Mouse (Mus musculus): ENCODE data around the gene Ankrd12. TPM values are rescaled to one million over a fixed set of nuclear protein-coding genes. Genes with fewer than 3 reads are reported as not detected.

The Ankrd12 gene
- 178 TPM for polyA plus RNA-seq (2017; shearing (Covaris generic))

GRCm38 (mm10) chr17:66076934-66077333 is at the start of gene Ankrd12:
Gene Ankrd12 (minus strand): TSS chr17:66077089.

GRCm38 (mm10) chr17:66123066-66123815 is 46.4 kb upstream of the Ankrd12 start, which contains the start of gene Ddx11:
Gene Ddx11 (plus strand): TSS chr17:66123520.

DNA sequence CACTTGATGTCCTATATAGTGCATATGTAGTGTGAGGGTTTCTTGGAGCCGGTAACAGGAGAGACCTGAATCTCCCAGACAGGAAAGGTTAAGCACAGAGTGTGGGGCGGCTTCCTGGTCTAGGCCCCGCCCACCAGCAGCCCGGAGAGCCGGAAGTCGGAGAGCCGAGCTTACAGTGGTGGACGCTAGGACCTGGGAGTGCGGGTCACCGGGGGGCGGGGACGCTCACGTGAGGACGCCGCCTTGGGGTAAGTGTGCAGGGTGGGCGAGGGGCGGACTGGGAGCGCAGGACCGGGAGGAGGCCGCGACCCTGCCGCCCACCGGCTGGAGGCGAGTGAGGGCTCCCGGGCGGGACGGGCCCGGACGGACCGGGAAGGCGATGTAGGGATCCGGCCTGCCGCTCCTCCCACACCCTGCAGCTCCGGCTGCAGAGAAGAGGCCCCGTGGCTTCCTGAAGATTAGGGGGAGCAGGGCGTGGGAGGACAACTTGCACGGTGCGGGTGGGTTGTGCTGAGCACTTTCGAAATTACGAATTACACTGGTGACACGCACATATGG is 34.6 kb upstream of the Ankrd12 start, which contains the start of gene Washc1:
Gene Washc1, plus strand, starts transcription at position 144 of the 558 bp plus-strand sequence.

DNA sequence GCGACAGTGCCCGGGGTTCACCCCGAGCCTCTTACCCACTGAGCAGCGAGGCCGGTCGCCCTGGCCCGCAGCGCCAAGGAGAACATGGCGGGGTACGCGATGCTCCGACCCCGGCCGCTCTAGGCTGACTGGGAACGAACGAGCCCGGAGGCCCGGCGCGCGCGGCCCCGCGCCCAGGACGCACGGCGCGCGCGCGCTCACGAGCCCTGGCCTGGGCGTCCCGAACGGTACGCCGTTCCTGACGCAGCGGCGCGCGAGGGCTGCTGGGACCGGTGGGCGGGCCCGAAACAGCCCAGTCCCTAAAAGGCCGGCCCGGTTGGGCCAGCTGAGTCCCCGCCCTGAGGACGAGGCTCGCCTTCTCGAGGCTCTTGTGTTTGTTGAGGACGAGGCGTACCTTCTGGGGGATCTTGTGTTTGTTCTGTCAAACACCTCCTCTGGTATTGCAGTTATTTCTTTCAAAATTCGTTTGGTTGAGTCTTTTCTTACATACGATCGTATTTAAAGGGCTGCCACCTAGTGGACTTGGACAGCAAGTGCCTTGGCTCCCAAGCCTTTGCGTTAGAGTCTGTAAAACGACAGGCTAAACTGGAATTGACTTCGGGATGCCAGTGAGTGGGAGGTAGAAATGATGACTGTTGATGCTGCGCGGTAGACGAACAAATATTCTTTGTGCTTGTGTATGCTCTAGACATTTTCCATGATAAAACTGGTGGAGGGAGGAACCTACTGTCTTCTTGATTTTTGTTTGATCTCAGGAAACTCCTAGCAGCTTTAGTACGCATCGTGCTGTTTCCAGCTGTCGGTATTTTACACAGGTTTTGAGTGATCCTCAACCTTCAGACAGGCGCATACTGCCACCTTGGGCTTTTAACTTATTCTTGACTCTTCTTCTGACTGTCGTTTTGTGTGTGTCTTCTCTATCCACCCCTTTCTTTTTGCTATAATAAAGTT is 24.8 kb upstream of the Ankrd12 start, which contains the start of gene Ndufv2:
Gene Ndufv2, minus strand, starts transcription at position 180 of the 951 bp plus-strand sequence.

GRCm38 (mm10) chr17:65950622-65951404 is 126.1 kb downstream of the Ankrd12 start, which contains the start of gene Twsg1:
Gene Twsg1 (minus strand): TSS chr17:65951226.

Other genes starting within 250 kb of the Ankrd12 start
- 144 TPM for gene Ralbp1, start 191.3 kb downstream of the Ankrd12 start, polyA plus RNA-seq (2017; shearing (Covaris generic))
- gene Twsg1, start 125.9 kb downstream of the Ankrd12 start, polyA plus RNA-seq (2017; shearing (Covaris generic)): 73.8 TPM
- gene Ndufv2, start 24.5 kb upstream of the Ankrd12 start, polyA plus RNA-seq (2017; shearing (Covaris generic)): 230 TPM
- 18.1 TPM for gene Washc1, start 34.5 kb upstream of the Ankrd12 start, polyA plus RNA-seq (2017; shearing (Covaris generic))
- gene Ddx11, start 46.4 kb upstream of the Ankrd12 start, polyA plus RNA-seq (2017; shearing (Covaris generic)): 31.9 TPM